Mouse (Mus musculus) myocyte (in vitro differentiated cells): ENCODE results near the gene Fam69a. TPM values are rescaled to one million over a fixed set of nuclear protein-coding genes. Genes with fewer than 3 reads are reported as not detected.

ENCODE experiments used
- H3K27me3 ChIP-seq: one replicate; pipeline ENCODE4 v1.6.1; 2011; ENCODE audit not compliant: control insufficient read depth, insufficient read depth, insufficient read length
- H3K36me3 ChIP-seq: one replicate; pipeline ENCODE4 v1.6.1; 2011; ENCODE audit not compliant: control insufficient read depth, insufficient read depth
- H3K4me2 ChIP-seq: one replicate; pipeline ENCODE4 v1.6.1; 2011; ENCODE audit warnings: low read depth, control low read depth
- H3K4me3 ChIP-seq: one replicate; pipeline ENCODE4 v1.5.1; 2011; ENCODE audit warnings: mild to moderate bottlenecking, control low read depth, moderate library complexity
- H3K79me2 ChIP-seq: one replicate; pipeline ENCODE4 v1.6.1; 2011; ENCODE audit not compliant: control insufficient read depth, insufficient read depth
- H3ac ChIP-seq: one replicate; pipeline ENCODE4 v1.6.1; 2011; ENCODE audit not compliant: control insufficient read depth, insufficient read length
- CEBPB ChIP-seq: IDR thresholded peaks from 2 replicates; pipeline ENCODE4 v1.6.1; 2011; ENCODE audit warnings: mild to moderate bottlenecking, moderate library complexity; ENCODE audit not compliant: poor library complexity, insufficient read depth, severe bottlenecking
- E2F4 ChIP-seq: IDR thresholded peaks from one replicate; pipeline ENCODE4 v1.6.1; 2011; ENCODE audit warnings: mild to moderate bottlenecking, control low read depth, moderate library complexity; ENCODE audit not compliant: insufficient read depth
- MAX ChIP-seq: IDR thresholded peaks from one replicate; pipeline ENCODE4 v1.6.1; 2011; ENCODE audit warnings: low read depth, mild to moderate bottlenecking, control low read depth
- MYOD1 ChIP-seq, 3 experiments: IDR thresholded peaks; one replicate each; pipeline ENCODE4 v1.6.1; 2011; ENCODE audit warnings: control low read depth in 2 of 3, low read depth in 2 of 3, mild to moderate bottlenecking in 2 of 3, moderate library complexity in 1 of 3; ENCODE audit not compliant: insufficient read length in 2 of 3, control insufficient read depth in 1 of 3
- MYOG ChIP-seq, 3 experiments: IDR thresholded peaks; one replicate each; pipeline ENCODE4 v1.6.1; 2011; ENCODE audit warnings: control low read depth in 2 of 3, low read depth in 2 of 3, mild to moderate bottlenecking in 2 of 3; ENCODE audit not compliant: insufficient read length in 2 of 3, control insufficient read depth in 1 of 3, insufficient read depth in 1 of 3
- POLR2A ChIP-seq: IDR thresholded peaks from one replicate; pipeline ENCODE4 v1.6.1; 2011; ENCODE audit warnings: low read depth, mild to moderate bottlenecking, control low read depth, moderate library complexity; ENCODE audit not compliant: insufficient read length
- POLR2AphosphoS2 ChIP-seq: IDR thresholded peaks from one replicate; pipeline ENCODE4 v1.6.1; 2011; ENCODE audit warnings: low read depth, control low read depth; ENCODE audit not compliant: insufficient read length
- REST ChIP-seq: IDR thresholded peaks from one replicate; pipeline ENCODE4 v1.6.1; 2011; ENCODE audit warnings: mild to moderate bottlenecking, control low read depth, moderate library complexity; ENCODE audit not compliant: insufficient read depth, insufficient read length
- SRF ChIP-seq: IDR thresholded peaks from one replicate; pipeline ENCODE4 v1.6.1; 2011; ENCODE audit warnings: low read depth; ENCODE audit not compliant: control insufficient read depth, insufficient read length
- TCF12 ChIP-seq: IDR thresholded peaks from one replicate; pipeline ENCODE4 v1.6.1; 2011; ENCODE audit warnings: mild to moderate bottlenecking, control low read depth; ENCODE audit not compliant: poor library complexity, insufficient read depth, severe bottlenecking
- TCF3 ChIP-seq: IDR thresholded peaks from one replicate; pipeline ENCODE4 v1.6.1; 2011; ENCODE audit warnings: low read depth, control low read depth; ENCODE audit not compliant: insufficient read length
- USF1 ChIP-seq: IDR thresholded peaks from one replicate; pipeline ENCODE4 v1.6.1; 2011; ENCODE audit warnings: low read depth, mild to moderate bottlenecking, control low read depth, moderate library complexity
- polyA plus RNA-seq: library from polyadenylated mRNA; unstranded; fragments of >200 nt; fragmentation: generic; extraction: Trizol; gene quantifications from one replicate; pipeline ENCODE4 v1.2.1, GENCODE M21; 2012; ENCODE audit warnings: missing spikeins

The Fam69a gene
- polyA plus RNA-seq, 1 experiment, result 8.2 TPM

DNA sequence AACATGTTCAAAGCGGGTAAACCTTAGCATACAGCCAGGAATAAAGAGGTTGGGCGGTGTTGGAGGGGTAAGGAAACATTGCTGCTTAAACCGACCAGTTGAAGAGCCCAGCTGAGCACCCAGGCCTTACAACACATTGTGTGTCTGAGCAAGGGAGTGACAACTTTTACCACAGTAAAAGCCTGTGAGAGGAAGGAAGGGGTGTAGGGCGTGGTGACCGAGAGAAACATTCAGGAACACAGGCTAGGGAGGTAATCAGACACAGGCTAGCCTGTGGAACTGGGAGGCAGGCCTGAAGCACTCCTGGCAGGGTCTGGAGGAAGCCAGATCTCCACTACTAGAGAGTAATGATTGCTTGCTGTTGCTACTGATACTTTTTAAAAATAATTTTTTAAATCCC lies 36.2 kb downstream of the Fam69a start:
- Histone ChIP-seq H3K36me3 (no peaks in the 10 kb centered on the region), H3K79me2 (no peaks in the 10 kb centered on the region), H3K4me2 (no peak overlapping the region), H3K27me3 (no peaks in the 10 kb centered on the region), H3ac (no peak overlapping the region), H3K4me3 (no peak overlapping the region)
- TF ChIP-seq CEBPB, result no peak
- no peak for TF ChIP-seq TCF12
- TF ChIP-seq POLR2A, result no peak
- no peak for TF ChIP-seq MYOG (IDR thresholded peaks at IDR 0.05; ENCODE audit: control insufficient read depth in 1 of 3, insufficient read depth in 1 of 3, insufficient read length in 2 of 3, low read depth in 2 of 3)

DNA sequence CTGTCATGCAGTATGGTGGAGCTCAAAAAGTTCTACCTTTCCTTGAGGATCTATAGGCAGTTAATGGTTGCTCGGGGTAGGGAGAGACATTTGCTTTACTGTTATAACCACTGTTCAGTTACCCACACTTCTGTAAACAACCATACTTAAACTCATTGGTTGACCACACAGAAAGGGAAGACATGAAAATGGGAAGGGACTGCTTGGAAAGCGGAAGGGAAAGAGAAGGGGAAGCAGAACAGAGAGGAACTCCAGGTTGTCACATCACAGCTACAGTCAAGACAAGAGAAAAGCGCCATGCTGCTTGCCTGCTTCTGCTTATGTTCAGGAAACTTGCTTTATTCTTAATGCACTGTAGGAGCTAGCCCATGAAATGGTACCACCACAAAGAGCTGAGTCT lies 37.3 kb downstream of the Fam69a start:
- H3K4me2 ChIP-seq, result no peak overlapping the region
- TF ChIP-seq TCF12, result no peak
- no peak for TF ChIP-seq SRF
- no peak for TF ChIP-seq POLR2A
- TF ChIP-seq POLR2AphosphoS2, result no peak
- TF ChIP-seq USF1, result no peak
- TF ChIP-seq MAX, result no peak
- H3K79me2 ChIP-seq, result no peaks in the 10 kb centered on the region
- H3K36me3 ChIP-seq, result no peaks in the 10 kb centered on the region
- H3ac ChIP-seq, result no peak overlapping the region
- no peaks in the 10 kb centered on the region for H3K27me3 ChIP-seq
- no peak overlapping the region for H3K4me3 ChIP-seq

DNA sequence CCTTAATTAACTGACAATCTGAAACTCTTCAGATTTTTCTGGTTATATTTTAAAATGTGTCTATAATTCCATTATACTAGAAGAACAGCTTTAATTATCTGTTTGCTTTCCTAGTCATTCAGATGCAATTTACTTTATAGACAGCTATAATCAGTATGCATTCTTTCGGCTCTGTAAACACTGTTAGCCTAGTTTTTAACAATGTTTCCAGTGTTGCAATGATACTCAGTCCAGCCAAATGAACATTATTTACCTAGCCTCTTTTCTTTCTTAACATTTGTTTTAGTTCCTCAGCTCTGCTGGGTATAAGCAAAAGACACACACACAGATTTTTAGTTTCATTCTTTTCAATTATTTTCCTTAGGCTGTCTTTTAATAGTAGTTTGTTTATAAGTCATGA lies 38.0 kb downstream of the Fam69a start:
- no peak overlapping the region for H3ac ChIP-seq
- no peaks in the 10 kb centered on the region for H3K79me2 ChIP-seq
- no peaks in the 10 kb centered on the region for H3K36me3 ChIP-seq
- no peaks in the 10 kb centered on the region for H3K27me3 ChIP-seq
- no peak overlapping the region for H3K4me2 ChIP-seq
- no peak for TF ChIP-seq MYOD1 (IDR thresholded peaks at IDR 0.05; ENCODE audit: control insufficient read depth in 1 of 3, insufficient read length in 2 of 3, low read depth in 2 of 3)
- TF ChIP-seq POLR2AphosphoS2, result no peak
- TF ChIP-seq MAX, result no peak
- no peak for TF ChIP-seq TCF12
- no peak for TF ChIP-seq REST
- TF ChIP-seq SRF, result no peak
- no peak for TF ChIP-seq E2F4
- no peak for TF ChIP-seq MYOG (IDR thresholded peaks at IDR 0.05; ENCODE audit: control insufficient read depth in 1 of 3, insufficient read depth in 1 of 3, insufficient read length in 2 of 3, low read depth in 2 of 3)
- no peak for TF ChIP-seq USF1
- TF ChIP-seq POLR2A, result no peak
- TF ChIP-seq CEBPB, result no peak
- no peak for TF ChIP-seq TCF3
- no peak overlapping the region for H3K4me3 ChIP-seq

- peak in 2 of 3 experiments; percentile 54 to 91 for TF ChIP-seq MYOG (IDR thresholded peaks at IDR 0.05; ENCODE audit: control insufficient read depth in 1 of 3, insufficient read depth in 1 of 3, insufficient read length in 2 of 3, low read depth in 2 of 3)
- TF ChIP-seq USF1, result no peak
- peak; percentile 84 to 92 (median 86) for TF ChIP-seq MYOD1 (IDR thresholded peaks at IDR 0.05; ENCODE audit: control insufficient read depth in 1 of 3, insufficient read length in 2 of 3, low read depth in 2 of 3)
- peak; percentile 72 for TF ChIP-seq TCF12
- no peak overlapping the region for H3ac ChIP-seq
- H3K27me3 ChIP-seq, result no peaks in the 10 kb centered on the region
- H3K4me2 ChIP-seq, result peak overlapping the region; percentile 26
- no peak overlapping the region for H3K4me3 ChIP-seq
- H3K79me2 ChIP-seq, result no peaks in the 10 kb centered on the region
- H3K36me3 ChIP-seq, result no peaks in the 10 kb centered on the region
Observed at GRCm38 (mm10) chr5:107947548-107947947, 39.3 kb downstream of the Fam69a start.

DNA sequence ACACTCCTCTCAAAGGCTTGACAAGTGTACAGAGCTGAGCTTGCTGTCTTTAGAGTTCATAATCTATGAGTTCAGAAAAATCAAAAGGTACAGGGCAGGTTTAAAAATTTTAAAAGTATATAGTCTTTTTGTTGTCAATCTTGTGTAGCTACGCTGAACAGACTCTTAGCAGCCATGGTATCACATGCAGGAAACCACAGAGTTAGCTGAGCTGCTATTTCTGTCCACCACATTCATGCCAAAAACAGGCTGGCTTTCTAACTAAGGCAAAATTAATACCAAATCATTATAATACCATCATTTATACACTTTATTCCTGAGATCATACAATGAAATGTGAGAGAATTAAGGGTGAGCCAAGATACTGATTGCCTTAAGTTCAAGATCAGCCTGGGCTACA lies 40.4 kb downstream of the Fam69a start:
- H3K4me2 ChIP-seq, result peak overlapping the region; percentile 29
- TF ChIP-seq POLR2AphosphoS2 (no peak), USF1 (peak; percentile 32)

DNA sequence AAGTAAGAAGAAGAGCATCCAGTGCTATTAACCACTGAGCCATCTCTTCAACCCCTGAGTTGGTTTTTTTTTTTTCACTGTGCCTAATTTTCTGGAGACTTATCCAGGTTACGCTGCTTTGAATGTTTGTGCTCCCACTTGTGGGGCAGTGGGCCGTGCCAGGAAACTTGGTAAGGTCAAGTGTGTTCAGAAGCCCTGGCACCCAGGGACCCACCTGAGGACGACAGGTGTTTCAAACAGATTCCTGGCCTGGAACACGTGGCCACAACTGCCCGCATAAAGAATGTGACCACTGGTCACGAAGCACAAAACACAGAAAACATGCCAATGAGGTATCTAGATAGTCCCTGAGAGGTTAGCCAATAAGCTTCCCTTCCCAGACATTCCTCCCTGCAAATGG lies 43.4 kb downstream of the Fam69a start:
- TF ChIP-seq MYOG (IDR thresholded peaks at IDR 0.05; ENCODE audit: control insufficient read depth in 1 of 3, insufficient read depth in 1 of 3, insufficient read length in 2 of 3, low read depth in 2 of 3), result peak in 1 of 3 experiments; percentile 18
- TF ChIP-seq CEBPB, result no peak
- no peak overlapping the region for H3K4me2 ChIP-seq
- no peak overlapping the region for H3K4me3 ChIP-seq
- no peak overlapping the region for H3ac ChIP-seq
- no peaks in the 10 kb centered on the region for H3K27me3 ChIP-seq
- no peaks in the 10 kb centered on the region for H3K79me2 ChIP-seq
- H3K36me3 ChIP-seq, result no peaks in the 10 kb centered on the region

More for the DNA sequence above, 40.4 kb downstream of the Fam69a start:
- H3K4me3 ChIP-seq, result no peak overlapping the region
- H3K27me3 ChIP-seq, result no peaks in the 10 kb centered on the region
- no peaks in the 10 kb centered on the region for H3K36me3 ChIP-seq
- no peaks in the 10 kb centered on the region for H3K79me2 ChIP-seq
- no peak overlapping the region for H3ac ChIP-seq
